Mouse (Mus musculus): ENCODE data around the gene Hcar1.

DNA sequence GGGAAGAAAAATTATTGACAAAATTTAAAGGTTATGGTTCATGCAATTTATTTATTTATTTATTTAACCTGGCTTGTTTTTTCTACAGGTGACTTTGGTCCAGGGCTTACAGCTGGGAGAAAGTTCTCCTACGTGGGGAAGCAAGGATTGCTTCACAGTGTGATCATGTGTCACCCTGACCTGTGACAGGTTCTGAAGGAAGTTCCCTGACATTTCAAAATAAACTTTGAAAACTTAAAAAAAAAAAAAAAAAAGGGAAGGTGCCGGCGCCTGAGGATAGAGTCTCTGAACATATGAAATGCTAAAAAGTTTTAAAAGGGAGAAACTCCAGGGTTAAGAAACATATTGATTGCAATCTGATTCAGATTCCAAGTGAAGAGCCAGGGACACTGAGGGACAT is 6.5 kb upstream of the Hcar1 start:
- no peak for TF ChIP-seq CTCF (IDR thresholded peaks at IDR 0.05; ENCODE audit: low read depth, low read length)
- no peak for TF ChIP-seq GATA1 (IDR thresholded peaks at IDR 0.05; ENCODE audit: borderline replicate concordance, low read length)
- TF ChIP-seq POLR2AphosphoS5 (IDR thresholded peaks at IDR 0.05; ENCODE audit: insufficient replicate concordance, low read depth, low read length) = no peak

Data from G1E (cell line).